Mouse (Mus musculus) midbrain, postnatal 0 days (tissue): ENCODE results near the gene Cmtm5. TPM values are rescaled to one million over a fixed set of nuclear protein-coding genes. Genes with fewer than 3 reads are reported as not detected.

ENCODE experiments used
- ATAC-seq: fragments of 200-750 bp; cut with Nextera tagmentation; 2 replicates; pipeline ENCODE4 v1.8.0; 2017; ENCODE audit warnings: moderate number of reproducible peaks, mild to moderate bottlenecking, moderate TSS enrichment, moderate library complexity; ENCODE audit not compliant: low FRiP score
- DNase-seq: peaks from one replicate; pipeline ENCODE4 v3.0.0-alpha.2; 2015; ENCODE audit warnings: low spot score
- H3K27ac ChIP-seq: fragments of 300-500 bp; sonication (generic); 2 replicates; pipeline ENCODE4 v1.5.1; 2014; ENCODE audit warnings: low read depth, mild to moderate bottlenecking, low read length, mixed read lengths
- H3K27me3 ChIP-seq: fragments of 300-500 bp; sonication (generic); 2 replicates; pipeline ENCODE4 v1.6.1; 2014; ENCODE audit warnings: low read length, control low read depth, mixed read lengths; ENCODE audit not compliant: insufficient read depth
- H3K36me3 ChIP-seq: fragments of 300-500 bp; sonication (generic); 2 replicates; pipeline ENCODE4 v1.6.1; 2014; ENCODE audit warnings: low read length, control low read depth, mixed read lengths; ENCODE audit not compliant: insufficient read depth
- H3K4me1 ChIP-seq: fragments of 300-500 bp; sonication (generic); 2 replicates; pipeline ENCODE4 v1.6.1; 2014; ENCODE audit warnings: mild to moderate bottlenecking, control low read depth, antibody characterized with exemption, low read length, mixed read lengths; ENCODE audit not compliant: insufficient read depth
- H3K4me2 ChIP-seq: fragments of 300-500 bp; sonication (generic); 2 replicates; pipeline ENCODE4 v1.6.1; 2014; ENCODE audit warnings: low read depth, mild to moderate bottlenecking, low read length, mixed read lengths; ENCODE audit not compliant: poor library complexity, severe bottlenecking
- H3K4me3 ChIP-seq: fragments of 300-500 bp; sonication (generic); 2 replicates; pipeline ENCODE4 v1.5.1; 2014; ENCODE audit warnings: low read depth, mild to moderate bottlenecking, low read length, moderate library complexity
- H3K9ac ChIP-seq: fragments of 300-500 bp; sonication (generic); replicated peaks from 2 replicates; pipeline ENCODE4 v1.6.1; 2014; ENCODE audit warnings: mild to moderate bottlenecking, low read length, moderate library complexity, mixed read lengths; ENCODE audit not compliant: poor library complexity, severe bottlenecking
- H3K9me3 ChIP-seq: fragments of 300-500 bp; sonication (generic); 2 replicates; pipeline ENCODE4 v1.6.1; 2016; ENCODE audit warnings: low read length, control low read depth
- CTCF ChIP-seq: IDR thresholded peaks from 2 replicates; pipeline ENCODE4 v1.5.1; 2016; ENCODE audit warnings: antibody characterized with exemption, mild to moderate bottlenecking
- WGBS: fragments of 180-500 bp; shearing (Covaris S2); extraction: QIAGEN DNeasy Blood & Tissue Kit; methylation state at CpG from one replicate; pipeline ENCODE4 v1.1.7; 2014; 5-methylcytosine and 5-hydroxymethylcytosine counted together
- polyA plus RNA-seq: library from polyadenylated mRNA; unstranded; fragments of >200 nt; fragmentation: Nextera tagmentation; extraction: Ambion mirVana; gene quantifications from 2 replicates; pipeline ENCODE4 v1.2.1, GENCODE M21; 2015
- total RNA-seq: library from RNA; depleted of rRNA; stranded (reverse); fragments of >200 nt; gene quantifications from 2 replicates; pipeline ENCODE4 v1.2.3, GENCODE M21; 2014

Cmtm5 gene
- total and polyA plus RNA-seq, 2 experiments from 2014 or later: 27.5 to 44.8 TPM

DNA sequence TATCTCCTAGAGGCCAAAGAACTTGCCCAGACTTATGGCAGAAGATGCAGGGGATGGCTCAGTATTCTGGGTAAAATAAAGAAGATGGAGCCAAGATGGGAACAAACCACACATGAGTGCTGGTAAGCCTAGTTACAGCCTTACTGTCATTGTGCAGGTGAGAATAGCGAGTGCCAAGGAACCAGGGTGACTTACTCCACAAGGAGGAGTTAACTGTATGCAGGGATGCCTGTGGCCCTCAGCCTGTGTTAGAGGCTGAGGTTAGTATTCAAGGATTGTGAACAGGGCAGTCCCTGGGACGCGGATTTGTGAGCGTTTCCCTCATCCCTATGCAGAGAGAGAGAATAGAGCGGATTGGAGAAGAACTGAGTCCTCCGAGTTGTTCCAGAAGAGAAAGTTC lies 15.5 kb downstream of the Cmtm5 start:
- Histone ChIP-seq H3K4me2 (no peak overlapping the region), H3K27me3 (no peaks in the 10 kb centered on the region), H3K9me3 (no peaks in the 10 kb centered on the region), H3K9ac (no peak overlapping the region), H3K4me1 (no peaks in the 10 kb centered on the region), H3K36me3 (no peaks in the 10 kb centered on the region), H3K4me3 (no peak overlapping the region), H3K27ac (no peak overlapping the region)
- no peak for TF ChIP-seq CTCF
- WGBS: 90% methylated on average over 6 of the region's 6 CpGs
- no peak for DNase-seq
- no peak for ATAC-seq

DNA sequence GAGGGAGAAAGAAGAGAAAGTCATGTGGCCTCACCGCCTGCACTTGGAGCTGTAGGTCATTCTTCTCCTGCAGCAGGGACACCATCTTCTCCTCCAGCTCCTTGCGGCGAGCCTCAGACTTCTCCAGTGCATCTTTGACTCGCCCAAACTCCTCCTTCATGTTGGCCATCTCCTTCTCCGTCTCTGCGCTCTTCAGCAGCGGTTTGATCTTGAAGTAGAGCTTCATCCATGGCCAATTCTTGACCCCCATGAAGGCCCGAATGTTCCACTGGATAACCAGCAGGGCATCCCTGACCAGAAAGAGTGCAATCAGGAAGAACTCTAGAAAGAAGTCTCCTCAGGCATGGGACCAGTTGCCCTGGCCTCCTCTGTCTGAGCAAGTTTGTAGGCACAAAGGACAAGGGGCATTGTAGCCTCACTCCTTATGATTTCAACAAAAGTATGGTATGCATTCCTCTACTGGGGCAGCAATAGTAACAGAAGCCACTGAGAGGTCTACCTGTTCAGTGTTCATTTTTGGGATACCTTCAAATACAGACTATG lies 17.7 kb downstream of the Cmtm5 start:
- Histone ChIP-seq H3K4me1 (no peaks in the 10 kb centered on the region), H3K9ac (no peak overlapping the region), H3K27me3 (no peaks in the 10 kb centered on the region), H3K36me3 (no peaks in the 10 kb centered on the region), H3K4me3 (no peak overlapping the region), H3K9me3 (no peaks in the 10 kb centered on the region), H3K27ac (no peak overlapping the region), H3K4me2 (no peak overlapping the region)
- DNase-seq: no peak
- no peak for TF ChIP-seq CTCF
- WGBS: 90% methylated on average over 8 of the region's 8 CpGs
- ATAC-seq: no peak

DNA sequence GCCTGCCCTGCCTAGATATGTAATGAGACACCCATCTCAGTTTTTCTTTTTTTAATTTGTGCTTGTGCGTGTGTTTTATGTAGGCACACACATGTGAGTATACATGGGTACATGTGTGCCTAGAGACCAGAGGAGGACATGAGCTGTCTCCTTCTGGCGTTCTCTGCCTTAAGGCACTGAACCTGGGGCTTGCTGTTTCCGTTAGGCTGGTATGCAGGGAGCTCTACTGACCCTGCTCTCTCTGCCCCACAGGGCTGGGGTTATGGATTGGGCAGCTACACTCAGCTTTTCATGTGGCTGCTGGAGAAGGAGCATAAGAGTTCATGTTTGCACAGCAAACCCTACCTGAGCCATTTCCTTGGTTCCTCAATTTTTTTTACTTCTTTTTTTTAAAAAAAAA lies 18.4 kb downstream of the Cmtm5 start:
- H3K27me3 ChIP-seq: no peaks in the 10 kb centered on the region
- H3K9ac ChIP-seq: no peak overlapping the region
- no peaks in the 10 kb centered on the region for H3K36me3 ChIP-seq
- no peak overlapping the region for H3K4me3 ChIP-seq
- WGBS: 89% methylated on average over 3 of the region's 3 CpGs
- no peaks in the 10 kb centered on the region for H3K9me3 ChIP-seq
- no peak for DNase-seq
- H3K4me1 ChIP-seq: no peaks in the 10 kb centered on the region
- no peak overlapping the region for H3K4me2 ChIP-seq
- no peak overlapping the region for H3K27ac ChIP-seq
- no peak for TF ChIP-seq CTCF
- ATAC-seq: no peak

DNA sequence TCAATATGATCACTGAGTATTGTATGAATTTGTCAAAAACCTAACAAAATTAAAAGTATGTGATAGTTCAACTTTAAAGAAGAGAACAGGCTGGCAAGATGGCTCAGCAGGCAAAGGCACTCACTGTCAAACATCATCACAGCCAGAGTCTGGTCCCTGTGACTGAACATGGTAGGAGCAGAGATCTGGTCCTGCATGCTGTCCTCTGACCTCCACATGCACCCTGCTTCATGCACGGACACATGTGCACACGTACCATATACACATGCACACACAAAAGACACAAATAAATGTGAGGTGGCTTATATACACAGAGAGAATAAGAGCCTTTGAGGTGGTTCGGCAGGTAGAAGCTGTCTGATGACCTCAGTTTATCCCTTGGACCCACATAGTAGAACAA lies 19.4 kb downstream of the Cmtm5 start:
- no peak for DNase-seq
- Histone ChIP-seq H3K4me3 (no peak overlapping the region), H3K36me3 (no peaks in the 10 kb centered on the region), H3K9me3 (no peaks in the 10 kb centered on the region), H3K9ac (no peak overlapping the region), H3K27ac (no peak overlapping the region), H3K4me2 (no peak overlapping the region), H3K4me1 (no peaks in the 10 kb centered on the region), H3K27me3 (no peaks in the 10 kb centered on the region)
- ATAC-seq: no peak
- no peak for TF ChIP-seq CTCF
- WGBS: 89% methylated on average over 3 of the region's 3 CpGs

DNA sequence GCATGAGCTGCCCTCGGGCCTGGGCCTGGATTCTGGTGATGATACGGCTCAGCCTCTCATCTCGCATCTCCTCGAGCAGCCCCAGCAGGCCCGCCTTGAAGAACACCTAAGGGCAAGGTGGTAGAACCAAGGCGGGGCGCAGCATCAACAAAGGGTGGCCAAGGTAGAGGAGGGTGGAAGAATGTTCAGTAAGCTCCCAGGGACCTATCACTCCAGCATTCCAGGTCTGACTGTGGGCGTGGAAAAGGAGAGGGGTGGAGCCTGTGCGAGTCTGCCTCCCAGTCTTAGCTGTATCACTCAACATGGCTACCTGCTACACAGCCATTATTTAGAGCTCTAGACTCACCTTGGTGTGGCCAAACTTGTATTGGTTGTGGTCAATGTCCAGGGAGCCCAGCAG lies 20.5 kb downstream of the Cmtm5 start:
- 88% methylated on average over 9 of the region's 9 CpGs for WGBS
- Histone ChIP-seq H3K4me3 (no peak overlapping the region), H3K4me2 (no peak overlapping the region), H3K27me3 (no peaks in the 10 kb centered on the region), H3K9ac (no peak overlapping the region), H3K4me1 (no peaks in the 10 kb centered on the region), H3K36me3 (no peaks in the 10 kb centered on the region), H3K9me3 (no peaks in the 10 kb centered on the region), H3K27ac (no peak overlapping the region)
- DNase-seq: no peak
- no peak for ATAC-seq
- TF ChIP-seq CTCF: no peak

DNA sequence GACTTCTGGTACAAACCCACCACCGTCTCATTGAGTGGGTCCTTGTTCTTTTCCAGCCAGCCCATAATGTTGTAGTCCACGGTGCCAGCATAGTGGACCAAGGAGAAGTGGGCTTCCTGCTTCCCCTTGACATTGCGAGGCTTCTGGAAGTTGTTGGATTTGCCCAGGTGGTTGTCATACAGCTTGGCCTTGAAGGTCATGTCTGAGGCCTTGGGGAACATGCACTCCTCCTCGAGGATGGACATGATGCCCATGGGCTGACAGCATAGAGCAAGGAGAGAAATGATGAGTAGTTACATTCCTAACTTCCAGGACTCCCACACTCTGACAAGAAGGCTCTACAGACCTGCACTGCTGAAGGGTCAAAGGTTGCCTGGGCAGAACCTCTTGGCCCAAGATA lies 22.4 kb downstream of the Cmtm5 start:
- TF ChIP-seq CTCF: no peak
- WGBS: 85% methylated on average over 4 of the region's 4 CpGs
- no peak for DNase-seq

More for the DNA sequence above, 22.4 kb downstream of the Cmtm5 start:
- Histone ChIP-seq H3K36me3 (no peaks in the 10 kb centered on the region), H3K27me3 (no peaks in the 10 kb centered on the region), H3K27ac (no peak overlapping the region), H3K4me2 (no peak overlapping the region), H3K4me1 (no peaks in the 10 kb centered on the region), H3K9me3 (no peaks in the 10 kb centered on the region), H3K4me3 (no peak overlapping the region), H3K9ac (no peak overlapping the region)
- no peak for ATAC-seq
